Mouse (Mus musculus): ENCODE measurements around the gene Slc25a23. TPM values are rescaled to one million over a fixed set of nuclear protein-coding genes. Genes with fewer than 3 reads are reported as not detected.

Gene Slc25a23
- polyA plus RNA-seq, 1 experiment from 2014 or later: 15.5 TPM

Other genes with a start within 250 kb of the Slc25a23 start
- 3.8 and 4.4 TPM in 2 replicates for gene Rfx2, start 228.8 kb downstream of the Slc25a23 start, polyA plus RNA-seq (2016; fragmentation: Nextera tagmentation; extraction: Ambion mirVana)
- gene Acsbg2, start 185.4 kb downstream of the Slc25a23 start, polyA plus RNA-seq (2016; fragmentation: Nextera tagmentation; extraction: Ambion mirVana): not detected in 2 replicates
- gene 1700061G19Rik, start 184.4 kb downstream of the Slc25a23 start, polyA plus RNA-seq (2016; fragmentation: Nextera tagmentation; extraction: Ambion mirVana): 0.33 and 0.36 TPM in 2 replicates
- gene Mllt1, start 124.4 kb downstream of the Slc25a23 start, polyA plus RNA-seq (2016; fragmentation: Nextera tagmentation; extraction: Ambion mirVana): 45.3 and 50.6 TPM in 2 replicates
- not detected in 2 replicates for gene Acer1, start 77.7 kb downstream of the Slc25a23 start, polyA plus RNA-seq (2016; fragmentation: Nextera tagmentation; extraction: Ambion mirVana)
- gene Clpp, start 69.6 kb downstream of the Slc25a23 start, polyA plus RNA-seq (2016; fragmentation: Nextera tagmentation; extraction: Ambion mirVana): 98.1 and 102 TPM in 2 replicates
- gene Alkbh7, start 62.5 kb downstream of the Slc25a23 start, polyA plus RNA-seq (2016; fragmentation: Nextera tagmentation; extraction: Ambion mirVana): 48.5 and 52.8 TPM in 2 replicates
- gene Pspn, start 59.8 kb downstream of the Slc25a23 start, polyA plus RNA-seq (2016; fragmentation: Nextera tagmentation; extraction: Ambion mirVana): 0.55 TPM in 1 of 2 replicates, not detected in the other
- gene Gtf2f1, start 48.6 kb downstream of the Slc25a23 start, polyA plus RNA-seq (2016; fragmentation: Nextera tagmentation; extraction: Ambion mirVana): 34.3 and 36.4 TPM in 2 replicates
- 0.22 and 0.43 TPM in 2 replicates for gene Gm17949, start 48.4 kb downstream of the Slc25a23 start, polyA plus RNA-seq (2016; fragmentation: Nextera tagmentation; extraction: Ambion mirVana)
- gene Khsrp, start 28.3 kb downstream of the Slc25a23 start, polyA plus RNA-seq (2016; fragmentation: Nextera tagmentation; extraction: Ambion mirVana): 52.4 and 58.7 TPM in 2 replicates
- gene Slc25a41, start 18.2 kb downstream of the Slc25a23 start, polyA plus RNA-seq (2016; fragmentation: Nextera tagmentation; extraction: Ambion mirVana): not detected in 2 replicates
- 0.27 and 0.94 TPM in 2 replicates for gene Crb3, start 758 bp downstream of the Slc25a23 start, polyA plus RNA-seq (2016; fragmentation: Nextera tagmentation; extraction: Ambion mirVana)
- 0.66 and 1.4 TPM in 2 replicates for gene Dennd1c, start 18.7 kb upstream of the Slc25a23 start, polyA plus RNA-seq (2016; fragmentation: Nextera tagmentation; extraction: Ambion mirVana)
- 9.4 and 11.3 TPM in 2 replicates for gene Tubb4a, start 27.9 kb upstream of the Slc25a23 start, polyA plus RNA-seq (2016; fragmentation: Nextera tagmentation; extraction: Ambion mirVana)
- 5.3 and 7.1 TPM in 2 replicates for gene Tnfsf9, start 45.5 kb upstream of the Slc25a23 start, polyA plus RNA-seq (2016; fragmentation: Nextera tagmentation; extraction: Ambion mirVana)
- not detected in 2 replicates for gene Cd70, start 89.9 kb upstream of the Slc25a23 start, polyA plus RNA-seq (2016; fragmentation: Nextera tagmentation; extraction: Ambion mirVana)
- 0.11 and 0.46 TPM in 2 replicates for gene Tnfsf14, start 134.3 kb upstream of the Slc25a23 start, polyA plus RNA-seq (2016; fragmentation: Nextera tagmentation; extraction: Ambion mirVana)
- gene C3, start 168.3 kb upstream of the Slc25a23 start, polyA plus RNA-seq (2016; fragmentation: Nextera tagmentation; extraction: Ambion mirVana): 0.87 and 2.6 TPM in 2 replicates
- gene Gpr108, start 188.6 kb upstream of the Slc25a23 start, polyA plus RNA-seq (2016; fragmentation: Nextera tagmentation; extraction: Ambion mirVana): 24.9 and 27.4 TPM in 2 replicates
- gene Trip10, start 189.6 kb upstream of the Slc25a23 start, polyA plus RNA-seq (2016; fragmentation: Nextera tagmentation; extraction: Ambion mirVana): 41.6 and 45.4 TPM in 2 replicates
- 1.6 and 1.7 TPM in 2 replicates for gene Vav1, start 219.2 kb upstream of the Slc25a23 start, polyA plus RNA-seq (2016; fragmentation: Nextera tagmentation; extraction: Ambion mirVana)

Measured in heart, embryonic 12.5 days (tissue).